Mouse (Mus musculus): ENCODE data around the gene Smtnl1.
"Not testable (repeated sequence)": the region's sequence is repeated elsewhere in the genome, so short reads cannot be mapped to it uniquely, and the experiment has no call there.

Gene Smtnl1

DNA sequence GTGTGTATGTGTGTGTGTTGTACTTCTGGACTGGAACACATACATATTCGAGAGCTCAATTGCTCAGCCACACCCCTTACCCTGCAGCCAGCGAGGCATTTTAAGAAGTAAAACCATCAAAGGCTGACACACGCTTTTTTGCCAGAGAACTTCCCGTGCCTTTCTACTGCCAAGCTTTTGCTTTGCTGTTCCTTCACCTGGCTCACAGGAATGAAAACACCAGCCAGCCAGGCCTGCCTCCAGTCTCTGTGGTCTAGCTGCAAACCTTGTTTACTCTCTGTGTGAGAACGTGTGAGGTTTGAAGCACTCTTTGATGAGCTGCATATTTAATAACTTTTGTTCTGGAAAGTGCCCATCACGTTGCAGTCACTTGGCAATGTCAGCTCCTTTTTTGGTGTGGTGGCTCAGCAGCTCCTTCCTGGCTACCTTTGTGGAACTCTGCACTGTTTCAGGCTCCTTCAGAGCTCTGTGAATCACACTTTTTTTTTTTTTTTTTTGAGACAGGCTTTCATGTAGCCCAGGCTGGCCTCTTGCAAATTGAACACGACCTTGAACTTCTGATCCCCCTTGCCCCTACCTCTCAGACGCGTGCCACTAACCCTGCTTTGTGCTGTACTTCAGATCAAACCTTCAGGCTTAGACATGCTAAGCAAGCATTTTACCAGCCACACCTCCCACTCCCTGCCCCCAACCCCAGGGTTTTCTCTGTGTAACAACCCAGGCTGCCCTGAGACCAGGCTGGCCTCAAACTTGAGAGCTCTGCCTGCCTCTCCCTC lies 15.6 kb upstream of the Smtnl1 start:
- DNase-seq = no peak

DNA sequence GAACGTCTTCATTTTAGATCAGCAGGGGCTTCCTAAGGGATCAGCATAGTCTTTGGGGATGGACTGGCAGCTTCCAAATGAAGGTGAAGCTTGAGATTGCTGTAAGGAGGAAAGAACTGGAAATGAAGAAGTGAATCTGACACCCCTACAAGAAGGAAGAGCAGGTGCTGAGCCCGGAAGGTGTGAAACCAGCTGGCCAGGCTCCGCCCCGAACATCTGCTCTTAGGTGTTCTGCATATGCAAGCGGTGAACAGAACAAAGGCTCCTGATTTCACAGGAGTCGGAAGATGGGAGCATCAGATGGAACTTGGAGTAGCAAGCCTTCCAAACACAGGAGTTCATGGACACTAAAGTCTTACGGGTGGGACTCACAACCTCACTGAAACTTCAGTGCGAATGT lies 14.7 kb upstream of the Smtnl1 start:
- DNase-seq = no peak

DNA sequence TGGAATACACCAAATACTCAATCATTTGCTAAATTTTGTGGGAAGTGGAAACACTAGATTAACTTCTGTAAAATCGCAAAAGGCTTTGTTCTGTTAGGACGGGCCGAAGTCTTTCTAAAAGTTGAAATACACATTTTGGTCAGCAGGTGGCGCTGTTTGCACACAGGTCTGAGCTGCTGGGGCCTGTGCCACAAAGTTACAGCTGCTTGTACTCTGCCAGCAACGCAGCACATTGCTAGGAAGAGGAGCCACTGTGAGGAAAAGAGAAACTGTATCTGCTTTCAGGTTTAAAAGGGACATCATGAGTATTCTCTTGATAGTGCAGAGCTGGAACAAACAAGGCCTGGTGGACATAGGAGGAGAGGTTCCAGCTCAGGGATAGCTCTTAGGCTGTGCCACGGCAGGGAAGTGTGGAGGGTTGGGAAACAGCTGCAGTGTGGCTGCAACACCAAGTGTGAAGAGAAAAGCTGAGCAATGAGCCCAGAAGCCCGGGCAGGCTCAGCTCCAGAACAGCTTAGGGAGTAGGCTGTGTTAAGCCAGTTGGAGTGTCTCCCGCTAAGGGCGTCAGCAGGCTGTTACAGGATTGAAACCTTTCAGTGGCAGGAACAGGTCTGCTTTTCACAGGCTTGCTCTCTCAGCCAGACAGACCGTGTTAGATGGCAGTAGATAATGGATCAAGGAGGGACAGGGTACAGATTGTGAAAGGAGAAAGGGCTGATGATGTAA lies 9.4 kb upstream of the Smtnl1 start:
- peak; percentile 93 for DNase-seq

- DNase-seq = peak; percentile 20 to 25
These were observed 5.0 kb upstream of the Smtnl1 start for GRCm38 (mm10) chr2:84827283-84827920.

GRCm38 (mm10) chr2:84826488-84827282 lies 4.2 kb upstream of the Smtnl1 start, which contains the start of gene Timm10:
Gene Timm10 (plus strand): TSS chr2:84826997.
- DNase-seq = peak; percentile 85 to 90

DNA sequence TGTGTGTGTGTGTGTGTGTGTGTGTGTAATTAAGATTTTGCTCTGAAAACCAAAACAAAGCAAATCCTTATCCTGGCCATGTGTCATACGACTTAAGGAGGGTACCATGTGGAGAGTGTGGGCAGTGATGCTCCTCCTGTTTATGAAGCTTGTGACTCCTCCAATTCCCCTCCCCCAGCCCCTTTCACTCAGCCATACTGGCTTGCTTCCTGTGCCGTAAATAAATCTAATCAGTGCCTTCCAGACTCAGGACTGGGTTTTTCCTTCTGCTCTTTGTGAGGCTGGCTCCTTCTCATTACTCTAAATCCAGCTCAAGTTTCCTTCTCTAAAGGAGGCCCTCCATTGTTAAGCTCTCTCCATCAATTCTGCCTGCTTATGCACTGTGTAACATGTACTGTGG lies 785 bp upstream of the Smtnl1 start:
- no peak for DNase-seq

DNA sequence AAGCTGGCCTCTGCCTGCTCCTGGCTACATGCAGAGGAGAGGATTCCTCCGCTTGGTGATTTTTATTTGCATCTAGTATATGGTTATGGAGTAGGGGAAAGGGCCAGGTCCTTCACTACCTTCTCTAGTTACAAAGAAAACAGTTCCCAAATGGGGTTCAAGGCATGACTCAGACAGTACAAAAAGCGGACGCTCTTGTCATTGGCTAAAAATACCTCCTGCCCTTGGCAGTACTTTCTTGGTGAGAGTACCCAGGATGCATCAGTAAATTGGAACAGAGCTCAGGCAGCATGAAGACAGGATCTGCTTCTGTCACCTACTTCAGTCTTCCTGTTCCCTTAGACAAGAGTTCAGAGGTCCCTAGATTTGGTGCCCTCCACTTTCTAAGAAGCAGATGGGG lies 2.6 kb downstream of the Smtnl1 start:
- DNase-seq = no peak

DNA sequence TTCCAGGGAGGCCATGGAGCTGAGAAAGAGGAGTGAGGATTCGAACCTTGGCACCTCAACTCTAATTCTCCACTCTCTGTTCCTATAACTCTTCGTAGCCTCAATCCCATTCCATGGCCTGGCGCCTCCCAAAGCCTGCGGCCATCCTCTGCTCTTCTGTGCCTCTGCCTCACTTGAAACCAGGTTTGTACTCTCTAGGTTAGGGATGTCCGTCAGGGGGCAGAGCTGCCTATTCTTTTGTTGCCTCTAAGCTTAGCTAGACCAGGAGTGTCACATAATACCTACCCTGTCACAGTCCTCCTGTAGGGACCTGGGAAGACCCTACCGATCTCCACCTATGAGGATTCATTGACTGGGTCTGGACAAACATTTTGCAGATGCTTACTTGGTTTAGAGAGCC lies 9.8 kb downstream of the Smtnl1 start:
- DNase-seq = no peak

DNA sequence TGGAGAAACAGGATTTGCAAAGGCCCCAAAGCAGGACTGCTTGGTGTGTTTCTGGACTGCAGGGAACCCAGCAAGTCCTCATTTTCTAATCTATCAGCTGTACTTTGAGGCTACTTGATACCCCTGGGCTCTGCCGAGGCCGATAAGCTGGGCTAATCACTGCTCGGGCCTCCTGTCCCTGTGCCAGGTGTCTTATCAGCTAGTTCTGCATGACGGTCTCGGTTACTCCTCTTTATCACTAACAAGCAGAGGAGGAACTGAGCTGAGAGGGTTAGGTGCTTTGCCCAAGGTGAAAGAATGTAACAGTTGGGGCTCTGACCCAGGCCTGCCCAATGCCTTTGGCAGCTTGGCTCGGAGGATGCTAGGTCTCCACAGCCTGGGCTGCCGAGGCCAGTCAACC lies 10.6 kb downstream of the Smtnl1 start:
- no peak for DNase-seq

GRCm38 (mm10) chr2:84810886-84811577 lies 11.4 kb downstream of the Smtnl1 start:
- DNase-seq = peak; percentile 82 to 90

DNA sequence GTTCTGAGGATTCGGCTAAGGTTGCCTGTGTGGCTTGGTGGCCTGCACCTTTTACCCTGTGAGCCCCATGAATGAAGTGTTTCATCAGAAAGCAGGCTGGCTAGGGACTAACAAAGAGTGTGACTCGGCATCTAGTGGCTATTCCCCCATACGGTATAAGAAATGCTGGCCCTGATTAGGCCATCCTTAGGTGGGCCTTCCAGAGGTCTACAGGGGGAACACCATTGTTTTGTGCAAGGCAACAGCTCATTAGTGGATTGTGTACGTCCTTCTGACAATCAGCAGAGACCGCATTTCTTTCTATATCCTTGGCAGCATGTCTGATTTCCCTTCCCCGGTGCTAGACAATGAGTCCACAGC lies 11.9 kb downstream of the Smtnl1 start:
- no peak for DNase-seq

DNA sequence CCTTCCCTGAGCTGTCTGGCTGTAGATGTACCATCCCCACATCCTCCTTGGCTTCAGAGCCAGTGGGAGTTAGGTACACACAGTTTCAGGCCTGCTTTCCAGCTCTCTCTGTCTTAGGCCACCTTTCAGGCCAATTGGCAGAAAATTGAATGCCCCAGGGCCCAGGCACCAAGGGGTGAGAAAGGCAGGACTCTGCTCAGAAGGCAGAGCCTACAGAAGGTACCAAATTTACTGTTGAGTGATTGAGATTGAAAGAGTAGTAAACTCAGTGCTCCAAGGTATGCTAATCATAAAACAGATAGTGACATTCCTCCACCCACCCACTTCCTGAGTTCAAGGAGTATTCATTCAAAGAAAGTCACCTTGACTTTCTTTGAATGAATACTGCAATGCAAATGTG lies 13.1 kb downstream of the Smtnl1 start:
- no peak for DNase-seq

DNA sequence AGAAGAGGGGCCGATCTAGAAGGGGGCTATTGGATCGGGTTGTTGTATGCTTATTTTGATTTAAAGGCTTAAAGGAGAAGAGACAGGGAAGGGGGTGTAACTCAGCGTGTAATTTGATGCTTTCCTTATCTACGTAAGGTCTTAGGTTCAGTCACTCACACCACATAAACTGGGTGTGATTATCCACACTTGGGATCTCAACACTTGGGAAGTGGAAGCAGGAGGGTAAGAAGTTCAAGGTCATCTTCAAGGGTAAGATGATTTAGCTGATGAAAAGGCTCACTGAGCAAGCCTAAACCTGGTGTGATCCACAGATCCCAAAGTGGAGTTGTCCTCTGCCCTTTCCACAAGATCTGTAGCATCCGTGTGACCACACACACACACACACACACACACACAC lies 15.9 kb downstream of the Smtnl1 start:
- no peak for DNase-seq

GRCm38 (mm10) chr2:84803963-84804362 lies 18.5 kb downstream of the Smtnl1 start:
- no peak for DNase-seq

DNA sequence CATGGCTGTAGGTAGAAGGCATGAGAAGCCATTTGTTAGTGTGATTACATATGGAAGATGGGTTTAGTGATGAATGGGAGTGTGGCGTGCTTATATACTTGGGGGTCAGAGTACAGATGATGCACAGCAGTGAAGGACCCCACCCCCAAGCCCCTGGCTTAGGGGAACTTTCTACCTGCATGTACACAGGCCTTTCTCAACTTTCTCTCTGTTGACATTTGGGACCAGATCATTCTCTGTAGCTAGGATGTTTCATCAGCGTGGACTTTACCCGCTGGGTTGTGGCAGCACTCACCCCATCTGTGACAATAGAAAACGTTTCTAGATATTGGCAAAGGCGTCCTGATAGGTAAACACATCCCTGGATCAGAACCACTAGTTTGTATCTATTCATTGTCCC lies 21.2 kb downstream of the Smtnl1 start:
- DNase-seq = not testable (repeated sequence)

GRCm38 (mm10) chr2:84800304-84800703 lies 22.1 kb downstream of the Smtnl1 start:
- DNase-seq = no peak

GRCm38 (mm10) chr2:84799041-84799561 lies 23.4 kb downstream of the Smtnl1 start:
- DNase-seq = peak; percentile 77 to 78

DNA sequence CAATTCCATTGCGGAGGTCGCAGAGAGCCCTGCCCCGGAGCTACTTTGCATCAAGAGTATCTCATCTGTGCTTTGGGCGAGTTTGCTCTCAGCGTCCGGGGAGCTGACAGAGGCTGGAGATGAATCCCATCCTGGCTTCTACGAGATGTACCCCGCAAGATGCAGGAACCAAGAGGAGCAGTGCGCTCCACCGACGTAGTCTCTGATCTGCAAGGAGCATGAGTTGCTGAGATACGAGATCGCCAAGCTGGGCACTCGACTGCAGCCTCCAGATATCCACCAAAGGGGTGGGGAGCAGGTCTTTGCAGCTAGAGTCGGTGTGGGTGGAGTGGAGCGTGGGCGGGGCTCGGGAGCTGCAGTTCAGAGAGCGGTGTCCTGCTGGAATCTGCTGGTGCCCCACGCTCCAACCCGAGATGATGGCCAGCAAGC lies 23.9 kb downstream of the Smtnl1 start, which contains the start of gene Ube2l6:
Ube2l6 (plus strand) TSS at position 336 of the 429 bp plus-strand sequence.
- peak; percentile 66 to 69 for DNase-seq

GRCm38 (mm10) chr2:84797833-84798492 lies 24.5 kb downstream of the Smtnl1 start:
- DNase-seq = peak; percentile 88 to 90

GRCm38 (mm10) chr2:84793871-84794270 lies 28.6 kb downstream of the Smtnl1 start:
- no peak for DNase-seq

- no peak for DNase-seq
These were observed 29.3 kb downstream of the Smtnl1 start for GRCm38 (mm10) chr2:84793154-84793553.

All from cerebellum, postnatal 14 days (tissue).